Mouse (Mus musculus): ENCODE measurements around the gene Slit2.

Gene Slit2

DNA sequence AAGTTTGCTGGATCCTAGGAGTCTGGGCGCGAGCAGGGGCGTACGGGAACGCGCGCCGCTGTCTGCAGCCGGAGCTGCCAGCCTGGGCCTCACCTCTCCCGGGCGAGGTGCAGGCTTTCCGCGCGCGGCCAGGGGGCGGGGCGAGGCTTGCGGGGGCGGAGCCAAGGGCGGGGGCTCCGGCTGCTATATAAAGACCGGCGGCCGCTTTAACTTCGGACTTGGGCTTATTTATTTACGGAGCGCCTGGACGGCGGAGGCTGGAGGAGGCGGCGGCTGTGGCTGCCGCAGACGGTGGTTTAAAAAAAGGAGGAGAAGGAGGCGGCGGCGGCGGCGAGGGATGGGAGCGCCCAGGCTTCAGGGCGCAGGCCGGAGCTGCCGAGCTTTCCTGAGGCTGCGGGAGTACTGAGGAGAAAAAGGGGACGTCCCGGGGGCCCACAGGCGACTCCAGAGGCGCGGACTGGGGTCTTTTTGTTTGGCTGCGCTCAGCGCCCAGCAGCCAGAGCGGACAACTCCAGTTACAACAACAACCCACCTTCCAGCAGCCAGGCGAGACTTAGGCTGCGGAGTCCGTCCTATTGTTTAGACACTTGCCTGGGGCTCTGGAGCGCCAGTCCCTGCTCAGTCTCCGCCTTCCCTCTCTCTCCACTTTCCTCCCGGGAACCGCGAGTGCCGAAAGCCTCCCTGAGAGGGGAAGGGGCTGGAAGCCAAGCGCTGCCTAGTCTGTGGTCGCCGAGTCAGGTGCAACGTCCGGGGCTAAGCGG is at the start of gene Slit2:
Slit2 (plus strand) TSS at position 198 of the 761 bp plus-strand sequence.
- no peak for DNase-seq

DNA sequence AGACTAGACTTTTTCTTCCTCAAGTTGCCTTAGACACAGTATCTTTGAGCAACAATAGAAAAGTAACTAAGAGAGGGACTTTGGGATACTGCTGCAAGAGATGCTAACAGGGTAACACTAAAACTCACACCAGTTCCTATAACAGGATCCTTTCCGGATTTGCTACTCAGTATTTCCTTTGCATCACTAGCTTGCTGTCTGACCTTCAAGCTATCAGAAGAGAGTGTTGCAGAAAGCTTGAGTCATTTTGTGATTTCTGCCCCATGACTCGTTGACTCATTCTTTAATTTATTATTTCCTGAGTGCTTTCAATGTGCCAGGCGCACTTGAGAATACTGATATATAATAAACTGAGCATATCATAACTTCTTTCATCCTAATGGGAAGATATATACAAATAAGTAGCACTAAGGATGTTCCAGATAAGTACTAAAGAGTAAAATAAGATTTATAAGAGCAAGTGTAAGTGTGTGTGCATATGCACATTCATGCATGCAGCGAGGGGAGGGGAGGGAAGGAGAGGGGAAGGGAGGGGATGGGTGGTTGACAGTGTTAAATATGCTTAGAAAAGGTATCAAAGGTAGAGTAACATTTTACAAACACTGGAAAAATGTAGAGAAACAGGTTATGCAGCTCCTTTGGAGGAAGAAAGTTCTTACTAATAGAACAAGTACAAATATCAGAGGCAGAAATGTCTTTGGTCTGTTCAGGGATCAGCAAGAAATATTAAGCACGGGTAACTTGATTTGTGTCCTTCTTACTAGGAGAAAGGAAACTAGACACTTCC is 44.2 kb upstream of the Slit2 start:
- no peak for DNase-seq

DNA sequence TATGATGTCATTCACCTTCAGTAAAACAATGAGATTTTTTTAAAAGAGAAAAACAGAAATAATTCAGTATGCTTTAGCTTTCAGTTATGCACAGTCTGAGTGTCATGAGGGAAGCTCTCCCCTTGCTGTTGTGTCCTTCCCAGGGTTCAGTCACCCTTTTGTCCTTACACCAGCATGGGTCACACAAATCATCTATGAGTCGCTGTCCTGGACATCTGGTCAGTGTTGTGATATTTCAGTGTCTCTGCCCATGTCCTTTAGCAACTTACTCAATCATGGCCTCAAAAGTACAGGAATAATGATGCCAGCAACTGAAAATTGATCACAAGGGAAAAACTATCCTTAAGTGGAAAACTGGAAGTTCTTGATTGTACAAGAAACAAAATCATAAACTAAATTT is 26.5 kb upstream of the Slit2 start:
- no peak for DNase-seq

DNA sequence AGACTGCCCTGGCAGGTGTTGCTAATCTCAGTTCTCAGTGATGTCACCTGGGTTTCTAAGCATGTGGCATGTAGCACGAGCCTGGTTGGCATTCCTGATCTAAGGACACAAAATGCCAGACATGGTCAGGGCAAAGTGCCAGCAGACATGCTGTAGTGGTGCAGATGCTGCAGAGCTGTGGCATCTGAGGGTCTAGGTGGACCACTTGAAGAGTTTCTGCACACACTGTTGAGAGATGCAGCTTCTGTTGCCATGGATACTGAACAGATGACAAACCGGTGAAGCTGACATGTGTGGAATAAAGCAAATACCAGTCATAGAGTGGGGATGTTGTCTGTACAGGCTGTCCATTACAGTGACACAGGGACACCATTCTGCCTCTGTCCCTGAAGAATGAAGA is 7.1 kb upstream of the Slit2 start:
- DNase-seq, result no peak

DNA sequence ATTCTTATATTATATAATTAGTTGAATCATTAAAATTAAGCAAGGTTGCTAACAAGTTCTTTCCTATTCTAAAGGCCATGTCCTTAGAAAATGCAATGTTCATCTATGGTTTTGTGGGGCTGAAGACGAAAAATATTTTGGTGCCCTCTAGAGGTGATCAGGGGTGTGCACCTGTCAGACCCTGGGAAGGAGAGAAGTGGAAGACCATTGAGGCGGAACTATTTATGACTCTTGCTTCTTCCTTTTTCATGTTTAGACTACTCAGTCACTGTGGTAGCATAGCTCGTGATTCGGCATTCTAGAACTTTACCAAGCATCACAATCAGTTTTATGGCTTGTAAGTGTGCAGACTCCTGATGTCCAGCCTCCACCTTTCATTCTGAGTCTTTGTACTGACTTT is 3.6 kb upstream of the Slit2 start:
- DNase-seq, result no peak

DNA sequence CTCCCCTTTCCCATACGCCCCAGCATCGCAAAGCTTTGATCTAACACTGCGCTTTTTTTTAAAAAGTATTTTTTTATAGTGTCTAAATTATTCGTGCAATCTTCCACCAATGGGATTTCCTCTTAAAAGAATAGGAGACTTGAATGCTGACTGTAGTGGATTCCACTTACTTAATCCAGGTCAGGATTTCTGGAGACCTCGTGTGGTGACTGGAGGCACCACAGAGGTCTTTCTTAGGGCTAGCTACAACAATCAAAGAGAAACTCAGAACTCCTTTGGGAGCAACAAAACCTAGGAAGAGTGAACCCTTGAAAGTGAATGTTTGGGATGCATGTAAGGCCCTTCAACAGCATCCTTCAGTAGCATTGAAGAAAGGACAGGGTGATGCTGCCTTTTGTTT is 2.5 kb upstream of the Slit2 start:
- no peak for DNase-seq

DNA sequence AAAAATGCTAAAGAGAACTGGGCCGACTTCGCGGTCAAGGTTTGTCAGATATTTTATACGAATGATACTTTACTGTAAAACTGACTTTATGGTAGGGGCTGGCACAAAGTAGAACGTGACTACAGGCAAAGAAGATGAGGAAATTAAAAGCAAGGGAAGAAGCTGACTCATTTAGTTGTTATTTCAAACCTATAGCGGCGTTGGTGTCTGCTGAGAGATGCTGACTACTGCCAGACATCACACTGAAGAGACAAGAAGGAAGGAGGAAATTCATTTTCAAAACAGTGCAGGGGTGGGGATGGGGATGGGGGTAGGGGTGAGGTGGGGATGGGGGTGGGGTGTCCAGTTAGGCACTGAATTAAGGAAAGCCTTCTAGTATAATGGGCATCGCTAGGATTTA is 987 bp upstream of the Slit2 start:
- DNase-seq, result no peak

DNA sequence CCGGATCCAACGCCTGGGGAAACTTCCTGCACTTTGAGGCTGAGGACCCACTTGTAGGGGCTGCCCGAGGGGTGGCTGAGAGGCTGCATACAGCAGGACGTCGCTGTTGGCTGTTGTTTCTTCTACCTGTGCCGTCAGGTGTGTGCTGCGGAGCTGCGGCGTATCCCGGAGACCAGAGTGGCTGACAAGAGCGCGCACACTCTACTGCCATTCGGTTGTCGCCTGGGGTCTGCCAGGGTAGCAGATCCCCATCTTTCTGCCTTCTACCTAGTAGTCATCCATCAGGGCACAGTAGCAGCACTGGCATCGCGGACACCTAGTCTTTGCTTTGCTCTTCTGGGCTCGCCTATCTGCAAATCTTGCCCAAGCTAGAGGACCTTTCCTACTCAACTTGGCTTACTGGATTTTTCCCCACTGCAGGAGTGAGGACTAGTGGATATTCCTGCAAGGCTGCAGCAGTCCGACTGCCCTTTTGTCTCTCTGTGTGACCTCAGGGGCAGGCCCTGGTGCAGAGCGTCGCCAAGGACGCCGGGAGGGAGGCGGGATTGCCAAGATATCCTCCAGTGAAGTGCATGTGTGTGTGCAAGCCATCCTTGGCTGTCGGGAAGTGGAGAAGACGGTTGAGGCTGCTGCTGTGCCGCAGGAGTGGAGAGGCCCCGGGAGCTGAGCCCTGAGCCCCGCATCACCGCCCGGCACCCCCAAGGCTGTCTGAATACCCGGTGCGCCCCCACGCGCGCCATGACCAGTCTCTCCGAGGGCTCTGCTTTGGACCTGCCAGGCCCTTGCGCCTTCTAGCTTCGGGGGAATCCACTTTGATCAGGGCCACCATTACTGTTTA is 1.0 kb downstream of the Slit2 start:
- no peak for DNase-seq

DNA sequence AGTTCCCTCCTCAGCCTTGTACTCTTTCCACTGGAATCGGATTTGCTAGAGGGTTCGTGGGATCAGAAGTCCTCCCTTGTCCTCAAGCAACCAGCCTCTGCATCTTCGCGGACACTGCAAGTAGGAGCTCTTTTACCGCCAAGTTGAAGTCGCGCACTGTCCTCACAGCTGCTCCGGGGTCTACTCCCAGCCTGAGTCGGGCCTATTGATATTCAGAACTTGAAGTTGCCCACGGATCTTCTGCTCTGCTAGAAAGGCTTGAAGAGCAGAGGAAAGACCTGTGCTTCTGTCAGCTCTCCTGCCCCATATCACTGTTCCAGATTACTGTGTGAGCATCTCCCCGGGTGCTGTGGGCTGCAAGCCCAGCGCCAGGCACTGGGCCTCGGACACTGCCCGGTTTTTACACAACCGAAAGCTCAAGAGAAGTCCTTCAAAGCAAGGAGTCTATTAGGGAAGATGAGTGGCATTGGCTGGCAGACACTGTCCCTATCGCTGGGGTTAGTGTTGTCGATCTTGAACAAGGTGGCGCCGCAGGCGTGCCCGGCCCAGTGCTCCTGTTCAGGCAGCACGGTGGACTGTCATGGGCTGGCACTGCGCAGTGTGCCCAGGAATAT is 1.8 kb downstream of the Slit2 start:
- DNase-seq, result no peak

DNA sequence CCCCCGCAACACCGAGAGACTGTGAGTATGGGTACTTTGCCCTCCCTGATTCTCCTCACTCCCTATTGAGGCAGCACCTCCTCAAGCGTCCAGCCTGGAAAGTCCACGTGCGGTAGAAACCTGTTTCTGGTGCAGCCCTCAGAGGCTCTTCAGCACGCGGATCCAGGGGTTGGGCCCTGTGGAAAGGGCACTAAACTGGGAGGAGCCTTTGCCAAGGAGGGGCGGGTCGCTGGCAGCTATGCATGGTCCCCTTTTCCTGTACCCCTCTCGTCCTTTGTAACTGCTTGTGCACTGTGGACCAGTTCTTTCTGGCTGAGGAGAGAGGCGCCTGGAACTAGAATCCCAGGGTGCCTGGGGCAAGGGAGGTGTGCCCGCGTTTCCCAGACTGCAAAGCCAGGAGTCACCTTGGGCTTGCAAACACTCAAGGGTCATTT is 2.3 kb downstream of the Slit2 start:
- no peak for DNase-seq

DNA sequence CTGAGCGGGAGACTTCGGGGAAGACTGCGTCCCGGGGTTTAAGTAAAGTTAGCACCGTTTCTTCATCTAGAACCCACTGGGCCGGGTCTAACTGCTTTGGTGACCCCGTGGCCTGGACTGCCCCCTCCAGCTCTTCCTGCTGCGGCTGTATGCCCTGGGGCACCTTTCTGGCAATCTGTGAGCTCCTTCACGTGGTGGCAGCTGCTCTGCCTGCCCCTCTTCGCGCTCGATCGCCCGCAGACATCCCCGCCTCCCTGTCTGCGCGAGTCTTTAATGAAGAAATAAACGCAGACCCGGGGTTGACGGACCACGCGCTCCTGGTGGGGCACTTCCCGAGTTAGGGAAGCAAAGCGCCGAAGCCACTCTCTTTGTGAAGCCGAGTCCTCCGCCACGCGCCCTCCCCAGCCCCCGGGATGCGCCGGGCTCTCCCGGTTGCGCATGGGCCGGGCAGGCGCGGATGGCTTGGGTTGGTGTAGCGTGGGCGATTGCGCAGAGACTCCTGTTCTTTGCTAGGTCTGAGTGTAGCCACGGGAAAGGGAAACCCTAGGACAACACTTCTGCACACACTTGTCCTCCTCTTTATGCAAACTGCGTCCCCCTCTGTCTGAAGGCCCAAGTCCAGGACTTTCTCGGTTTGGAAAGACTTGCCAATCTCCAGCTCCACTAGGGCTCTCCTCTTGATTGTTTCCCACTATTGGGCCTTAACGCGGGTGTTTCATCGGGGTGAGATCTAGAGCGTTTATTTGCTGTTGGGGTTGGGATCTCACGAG is 3.1 kb downstream of the Slit2 start:
- DNase-seq, result no peak

DNA sequence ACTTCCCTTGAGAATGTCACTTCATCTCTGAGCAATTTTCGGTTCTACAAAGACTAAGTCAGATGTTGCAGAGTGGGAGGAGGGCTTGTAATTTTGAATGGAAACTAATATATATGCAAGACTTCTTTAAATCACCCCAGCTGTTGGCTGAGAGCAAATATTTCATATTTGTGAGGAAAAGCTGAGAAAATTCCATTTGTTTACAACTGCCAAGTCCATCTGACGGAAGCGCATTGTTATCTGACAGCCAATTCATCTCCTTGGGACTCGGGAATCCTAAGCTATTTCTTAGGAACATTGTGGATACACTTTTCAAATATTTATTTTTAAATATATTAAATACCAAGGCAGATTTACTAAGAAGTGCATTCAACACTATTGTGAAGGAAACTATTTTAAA is 8.0 kb downstream of the Slit2 start:
- no peak for DNase-seq

DNA sequence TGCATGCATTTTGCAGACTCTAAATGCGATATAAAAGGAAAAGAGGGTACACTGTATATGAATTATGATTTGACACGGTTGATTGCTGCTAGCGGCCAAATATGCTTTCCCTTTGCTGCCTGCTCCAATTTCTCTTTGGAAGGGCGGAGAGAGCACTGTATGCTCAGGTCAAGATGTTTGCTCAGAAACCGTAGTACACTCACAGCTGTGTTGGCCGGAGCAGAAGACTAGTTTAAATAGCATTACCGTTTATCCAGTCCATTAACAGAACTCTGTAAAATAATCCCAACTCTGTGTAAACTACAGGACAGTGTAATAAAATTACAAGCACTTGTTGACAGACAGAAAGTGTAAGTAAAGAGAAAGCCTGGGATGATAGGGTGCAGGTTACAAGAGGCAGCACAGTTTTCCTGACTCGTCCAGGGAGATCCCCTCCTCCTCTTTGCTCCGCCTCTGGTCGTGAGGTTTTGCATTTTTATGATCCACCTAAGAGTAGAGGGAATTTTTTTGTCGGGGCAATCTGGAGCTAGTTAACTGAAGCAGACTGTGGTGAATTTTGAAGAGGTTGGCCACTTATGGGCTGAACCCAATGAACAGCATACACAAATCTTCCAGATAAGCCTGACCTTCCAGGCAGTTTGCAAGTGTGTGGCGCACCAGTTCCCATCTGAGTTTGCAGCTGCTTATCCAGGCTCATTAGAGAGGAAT is 20.9 kb downstream of the Slit2 start:
- no peak for DNase-seq

DNA sequence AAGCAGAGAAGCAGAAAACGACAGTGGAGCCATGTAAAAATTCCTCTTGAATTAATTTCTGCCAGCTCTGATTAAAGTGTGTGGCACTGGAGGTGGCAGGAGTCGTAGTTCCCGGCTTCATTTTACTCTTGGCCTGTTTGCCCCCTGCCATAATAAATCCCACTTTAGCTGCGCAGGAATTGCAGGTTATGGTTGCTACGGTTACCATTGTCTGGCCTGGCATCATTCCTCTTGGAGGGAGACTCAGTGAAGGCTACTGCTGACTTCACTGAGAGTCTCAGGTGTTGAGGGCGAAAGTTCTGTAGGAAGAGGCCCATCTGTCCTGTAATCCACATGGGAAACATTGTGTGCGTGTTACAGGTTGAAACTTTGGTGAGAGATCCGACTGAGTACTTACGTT is 22.6 kb downstream of the Slit2 start:
- DNase-seq, result no peak

DNA sequence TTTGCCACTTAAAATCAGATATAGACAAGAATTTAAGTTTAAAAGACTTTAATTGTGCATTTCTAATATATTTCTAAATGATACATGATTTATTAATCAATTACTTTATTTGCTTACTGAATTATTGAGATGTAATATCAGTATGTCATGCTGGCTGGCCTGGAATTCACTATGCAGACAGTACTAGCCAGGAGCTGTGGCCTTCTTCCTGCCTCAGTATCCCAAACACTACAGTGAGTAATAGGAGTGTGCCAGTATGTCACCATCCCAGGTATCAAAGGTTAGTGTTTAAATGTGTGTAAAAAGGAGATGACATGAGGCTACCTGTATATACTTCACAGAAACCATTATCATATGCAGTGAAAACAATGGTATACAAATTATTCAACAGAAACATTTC is 23.1 kb downstream of the Slit2 start:
- no peak for DNase-seq

DNA sequence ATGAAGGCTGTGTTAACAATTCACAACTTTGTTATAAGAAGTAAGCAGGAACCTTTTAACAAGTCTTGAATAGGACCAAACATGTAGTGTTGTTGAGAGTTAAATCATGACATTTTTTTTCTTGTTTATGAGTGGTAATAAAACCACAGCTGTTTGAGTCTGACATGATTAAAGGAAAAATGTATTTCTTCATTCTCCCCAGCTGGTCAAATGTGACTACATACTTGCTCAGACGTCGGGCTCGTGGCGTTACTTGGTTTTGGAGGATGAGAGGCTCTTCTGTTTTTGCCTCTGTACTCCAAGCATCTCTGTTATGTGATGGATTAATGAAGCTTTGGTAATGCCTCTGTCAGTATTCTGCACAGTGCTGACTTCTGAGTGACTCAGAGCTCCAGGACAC is 40.5 kb downstream of the Slit2 start:
- DNase-seq, result no peak

DNA sequence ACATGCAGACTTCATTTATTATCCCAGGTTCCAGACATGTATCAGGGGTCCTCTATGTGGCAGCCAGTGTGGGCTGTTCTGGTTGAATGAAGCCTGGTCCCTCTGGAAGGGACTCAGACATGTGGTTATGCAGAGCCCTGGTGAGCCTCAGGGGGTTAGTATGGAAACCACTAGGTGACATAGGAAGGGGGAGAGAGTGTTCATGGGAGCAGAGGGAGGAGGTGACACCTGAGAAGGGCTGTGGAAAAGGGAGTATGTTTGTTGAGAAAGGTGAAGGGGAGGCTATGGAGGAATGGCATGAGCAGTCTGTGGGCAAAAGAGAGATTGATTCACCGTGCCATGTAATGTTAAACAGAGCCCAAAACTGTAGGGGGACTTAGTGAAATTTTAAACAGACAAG is 51.9 kb downstream of the Slit2 start:
- no peak for DNase-seq

DNA sequence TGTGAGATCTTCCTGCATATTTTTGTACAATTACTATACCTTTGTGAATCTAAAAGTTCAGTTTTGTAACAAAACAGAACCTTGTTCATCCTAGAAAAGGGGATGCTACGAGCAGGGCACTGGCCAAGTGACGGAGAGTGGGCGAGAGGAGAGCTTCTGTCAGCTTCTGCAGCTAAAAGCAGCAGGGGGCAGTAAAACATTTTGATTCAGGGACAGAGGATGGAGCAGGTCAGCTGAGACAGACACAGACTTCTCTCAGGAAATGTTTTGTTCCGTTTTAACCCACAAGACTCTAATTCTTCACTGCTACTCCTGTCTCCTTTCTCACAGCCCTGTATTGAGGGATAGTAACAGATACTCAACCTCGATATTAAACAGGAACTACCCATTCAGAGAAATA is 55.1 kb downstream of the Slit2 start:
- no peak for DNase-seq

DNA sequence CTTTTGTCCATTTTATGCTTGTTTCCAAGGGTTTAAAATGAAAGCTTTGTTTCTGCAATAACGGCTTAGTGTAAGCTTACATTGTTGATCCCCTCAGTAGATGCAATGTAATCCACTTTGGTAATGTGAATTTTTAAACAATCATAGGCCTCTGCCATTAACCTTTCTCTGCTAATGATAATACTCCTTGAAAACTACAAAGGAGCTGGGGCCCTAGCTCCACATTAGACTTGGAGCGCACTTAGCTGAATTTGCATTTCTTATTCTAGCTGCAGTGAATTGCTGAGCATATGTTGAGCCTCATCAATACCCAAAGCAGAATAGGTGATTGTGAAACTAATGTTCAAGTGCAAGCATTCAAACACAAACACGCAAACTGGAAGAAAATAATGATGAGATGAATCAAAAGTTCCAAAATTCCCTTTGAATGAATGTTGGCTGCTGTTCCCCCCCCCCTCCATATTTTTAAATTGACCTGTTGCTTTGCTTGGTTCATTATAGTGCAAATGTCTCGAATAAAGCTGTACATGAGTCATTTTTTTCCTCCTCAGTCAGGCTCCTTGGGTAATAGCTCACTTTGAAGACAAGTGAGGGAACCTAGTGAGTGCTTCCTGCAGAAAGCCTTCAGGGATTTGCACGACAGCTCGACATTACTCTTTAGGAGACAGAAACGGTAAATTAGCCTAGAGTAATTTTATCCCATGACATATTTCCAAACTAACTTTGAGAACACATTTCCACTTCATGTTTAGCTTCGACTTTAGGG is 66.2 kb downstream of the Slit2 start:
- DNase-seq, result no peak

DNA sequence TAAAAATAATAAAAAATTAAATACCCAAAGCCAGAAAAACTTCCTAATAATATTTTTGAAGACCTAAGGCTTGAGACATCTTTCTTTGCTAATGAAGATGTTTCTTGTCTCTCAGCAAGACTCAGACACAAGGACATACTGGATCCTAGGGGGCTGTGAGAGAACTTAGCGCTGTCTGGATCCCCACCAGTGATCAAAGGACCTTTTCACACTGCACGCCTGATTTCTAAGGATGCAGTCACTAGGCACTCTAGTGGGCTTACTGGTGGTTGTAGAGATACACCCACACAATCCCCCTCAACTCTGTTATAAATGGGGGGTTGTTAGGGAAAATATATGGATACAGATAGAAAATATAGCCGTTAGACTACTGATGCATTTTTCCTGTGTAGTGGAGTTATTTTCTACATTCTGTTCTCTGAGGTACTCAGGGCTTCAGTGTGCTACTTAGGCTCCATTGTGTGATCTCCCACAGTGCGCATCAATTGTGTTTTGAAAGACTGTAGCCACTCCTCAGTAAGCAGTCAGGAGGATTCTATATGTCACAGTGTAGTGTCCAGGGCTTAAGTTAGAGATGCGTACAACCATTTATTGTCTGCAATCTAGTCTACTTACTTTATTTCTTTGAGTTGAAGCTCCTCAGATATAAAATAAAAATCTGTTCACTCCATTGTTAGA is 67.8 kb downstream of the Slit2 start:
- no peak for DNase-seq
